Mouse (Mus musculus) forebrain, embryonic 14.5 days (tissue): ENCODE measurements at regions not wholly inside any gene's neighbourhood (a gene's known extent, or its start where the extent isn't known, plus 50 kb on each side); places are given as distances from the start of the nearest gene placed in this dataset.
"Not testable (repeated sequence)": the region's sequence is repeated elsewhere in the genome, so short reads cannot be mapped to it uniquely, and the experiment has no call there.

Source experiments
- ATAC-seq: fragments of 200-750 bp; cut with Nextera tagmentation; 2 replicates; pipeline ENCODE4 v1.8.0; 2017; ENCODE audit warnings: mild to moderate bottlenecking, moderate library complexity
- DNase-seq: peaks from one replicate; pipeline ENCODE4 v3.0.0-alpha.2; 2015; ENCODE audit warnings: low spot score
- H3K27ac ChIP-seq: fragments of 300-500 bp; sonication (generic); 2 replicates; pipeline ENCODE4 v1.5.1; 2014; ENCODE audit warnings: low read depth, mild to moderate bottlenecking, control low read depth, low read length, moderate library complexity
- H3K27me3 ChIP-seq: fragments of 300-500 bp; sonication (generic); replicated peaks from 2 replicates; pipeline ENCODE4 v1.6.1; 2014; ENCODE audit warnings: low read length, control low read depth, mixed read lengths; ENCODE audit not compliant: control insufficient read depth, insufficient read depth
- H3K36me3 ChIP-seq: fragments of 300-500 bp; sonication (generic); 2 replicates; pipeline ENCODE4 v1.6.1; 2014; ENCODE audit warnings: low read length, control low read depth; ENCODE audit not compliant: control insufficient read depth, insufficient read depth
- H3K4me1 ChIP-seq: fragments of 300-500 bp; sonication (generic); 2 replicates; pipeline ENCODE4 v1.6.1; 2014; ENCODE audit warnings: antibody characterized with exemption, low read length, control low read depth; ENCODE audit not compliant: control insufficient read depth, insufficient read depth
- H3K4me2 ChIP-seq: fragments of 300-500 bp; sonication (generic); 2 replicates; pipeline ENCODE4 v1.6.1; 2014; ENCODE audit warnings: mild to moderate bottlenecking, control low read depth, low read length
- H3K4me3 ChIP-seq: fragments of 300-500 bp; sonication (generic); 2 replicates; pipeline ENCODE4 v1.5.1; 2014; ENCODE audit warnings: low read depth, low read length, control low read depth
- H3K9ac ChIP-seq: fragments of 300-500 bp; sonication (generic); 2 replicates; pipeline ENCODE4 v1.6.1; 2014; ENCODE audit warnings: mild to moderate bottlenecking, low read length, control low read depth, moderate library complexity
- H3K9me3 ChIP-seq: fragments of 300-500 bp; sonication (generic); replicated peaks from 2 replicates; pipeline ENCODE4 v1.6.1; 2016; ENCODE audit warnings: low read length, control low read depth, mixed read lengths; ENCODE audit not compliant: control insufficient read depth
- WGBS: fragments of 180-500 bp; shearing (Covaris S2); extraction: QIAGEN DNeasy Blood & Tissue Kit; methylation state at CpG from one replicate; pipeline ENCODE4 v1.1.7; 2014; 5-methylcytosine and 5-hydroxymethylcytosine counted together

DNA sequence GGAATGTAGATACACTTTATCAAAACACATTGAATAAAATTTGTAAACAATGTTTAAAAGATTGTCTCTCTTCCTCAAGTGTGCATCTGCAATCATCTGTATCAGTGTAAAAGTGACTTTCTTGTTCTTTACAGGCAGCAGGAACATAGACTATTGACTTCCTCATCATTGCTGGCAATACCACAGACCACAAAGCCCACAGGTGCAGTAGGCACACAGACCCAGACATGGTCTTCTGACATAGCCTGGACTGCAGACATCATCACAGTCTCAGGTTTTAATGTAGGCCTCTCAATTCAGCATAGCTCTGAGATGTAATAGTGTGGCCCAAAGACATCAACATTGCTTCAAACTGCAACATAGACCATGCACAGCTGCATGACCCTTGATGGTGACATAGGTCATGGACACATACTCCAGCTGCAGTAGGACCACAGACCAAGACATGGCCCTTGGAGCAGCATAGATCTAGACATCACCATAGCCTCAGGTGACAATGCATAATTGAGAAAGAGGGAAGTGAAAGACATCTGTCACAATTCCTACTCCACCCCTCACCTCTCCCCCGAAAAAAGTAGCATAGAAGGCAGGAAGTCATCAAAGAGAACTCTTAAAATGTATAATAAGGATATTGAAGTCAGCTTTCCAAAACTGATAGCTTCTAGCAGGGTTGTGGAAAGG is 74.1 kb upstream of the Speer2 start:
- Histone ChIP-seq H3K4me3 (no peak overlapping the region), H3K27me3 (no peaks in the 10 kb centered on the region), H3K27ac (no peak overlapping the region), H3K9me3 (no peaks in the 10 kb centered on the region), H3K4me1 (no peaks in the 10 kb centered on the region), H3K36me3 (no peaks in the 10 kb centered on the region), H3K4me2 (no peak overlapping the region), H3K9ac (no peak overlapping the region)
- DNase-seq: no peak
- no peak for ATAC-seq
- 90% methylated on average over 1 of the region's 1 CpGs for WGBS

DNA sequence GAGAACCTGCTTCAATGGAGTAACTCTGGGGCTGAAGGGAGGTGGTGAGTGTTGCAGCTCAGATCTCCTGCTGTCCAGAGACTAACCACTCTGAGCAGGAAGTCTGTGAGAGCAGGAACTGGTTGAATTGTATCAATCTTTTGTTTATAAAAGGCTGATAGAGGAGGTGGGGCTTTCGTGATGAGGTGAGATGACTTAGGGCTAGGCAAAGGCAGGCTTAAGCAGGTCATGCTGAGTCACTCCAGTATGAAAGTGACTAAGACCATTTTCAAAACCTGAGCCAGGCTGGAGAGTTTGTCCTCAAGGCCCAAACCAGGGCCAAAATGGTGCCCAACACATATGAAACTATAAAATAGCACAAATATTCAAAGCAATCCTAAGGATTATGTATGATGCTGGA is 80.1 kb upstream of the Speer2 start:
- Histone ChIP-seq H3K9me3 (no peaks in the 10 kb centered on the region), H3K4me2 (no peak overlapping the region), H3K4me1 (no peaks in the 10 kb centered on the region), H3K36me3 (no peaks in the 10 kb centered on the region), H3K27me3 (no peaks in the 10 kb centered on the region), H3K4me3 (no peak overlapping the region), H3K27ac (no peak overlapping the region), H3K9ac (no peak overlapping the region)
- DNase-seq: no peak
- ATAC-seq: no peak
- 70% methylated on average over 1 of the region's 1 CpGs for WGBS

DNA sequence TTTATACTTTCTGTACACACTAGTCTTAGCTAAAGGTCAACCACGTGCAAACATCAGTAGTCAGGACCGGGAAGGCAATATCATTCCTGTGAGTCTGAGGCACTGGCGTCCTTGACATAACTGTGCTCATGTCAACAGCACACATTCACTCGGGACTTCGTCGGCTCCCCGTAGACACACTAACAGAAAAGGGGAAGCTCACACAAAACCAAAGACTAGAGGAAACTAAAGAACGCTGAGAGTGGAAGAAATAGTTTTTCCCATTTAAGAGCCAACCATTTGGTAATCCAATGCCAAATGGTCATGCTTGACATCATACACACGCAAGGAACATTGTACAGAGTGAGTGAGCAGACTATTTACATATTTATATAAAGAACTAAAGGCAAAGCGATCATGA is 85.2 kb upstream of the Speer2 start:
- H3K4me2 ChIP-seq: no peak overlapping the region
- 94% methylated on average over 10 of the region's 10 CpGs for WGBS

DNA sequence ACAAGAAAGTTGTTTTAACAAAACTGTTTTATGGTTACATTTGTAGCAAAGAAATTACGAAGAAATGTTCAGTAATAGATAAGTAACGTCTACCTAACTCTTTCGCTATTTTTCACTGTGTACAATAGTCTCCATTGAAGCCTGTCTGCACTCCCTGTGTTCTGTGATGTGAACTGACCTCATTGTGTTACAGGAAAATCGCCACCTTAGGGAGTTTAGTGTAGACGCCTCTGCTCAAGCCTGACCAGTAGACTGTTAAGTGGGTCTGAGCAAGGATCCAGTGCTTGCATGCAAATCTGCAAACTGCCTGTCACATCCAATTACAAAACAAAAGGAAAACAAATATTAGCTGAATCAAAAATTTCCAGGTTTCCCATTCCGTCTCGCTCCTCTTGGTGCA is 85.8 kb upstream of the Speer2 start:
- Histone ChIP-seq H3K4me3 (no peak overlapping the region), H3K9ac (no peak overlapping the region), H3K27ac (no peak overlapping the region), H3K27me3 (no peaks in the 10 kb centered on the region), H3K4me2 (no peak overlapping the region), H3K36me3 (no peaks in the 10 kb centered on the region), H3K9me3 (no peaks in the 10 kb centered on the region), H3K4me1 (no peaks in the 10 kb centered on the region)
- DNase-seq: no peak
- 84% methylated on average over 7 of the region's 7 CpGs for WGBS
- no peak for ATAC-seq

More for the DNA sequence above, 85.2 kb upstream of the Speer2 start:
- H3K4me3 ChIP-seq: no peak overlapping the region
- no peaks in the 10 kb centered on the region for H3K4me1 ChIP-seq
- no peaks in the 10 kb centered on the region for H3K36me3 ChIP-seq
- no peak for ATAC-seq
- no peak overlapping the region for H3K9ac ChIP-seq
- H3K27ac ChIP-seq: no peak overlapping the region
- H3K27me3 ChIP-seq: no peaks in the 10 kb centered on the region
- no peak for DNase-seq
- H3K9me3 ChIP-seq: no peaks in the 10 kb centered on the region

DNA sequence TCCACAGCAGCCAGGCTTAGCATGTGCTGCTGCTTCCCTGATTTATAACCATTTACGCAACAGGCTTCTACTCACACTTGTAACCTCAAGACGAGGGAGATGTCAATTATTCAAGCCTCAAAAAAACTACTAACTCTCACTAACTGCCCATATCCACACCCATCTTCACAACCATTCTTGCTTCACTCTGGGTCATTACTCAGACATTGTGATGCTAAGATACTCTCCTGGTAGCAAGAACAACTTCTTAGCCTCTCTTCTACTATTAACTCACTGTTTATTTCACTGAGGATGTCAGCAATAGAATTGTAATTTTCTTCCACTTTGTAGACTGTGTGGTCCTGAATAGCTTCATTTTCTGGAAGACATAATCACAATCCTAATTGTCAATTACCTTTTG is 88.0 kb upstream of the Speer2 start:
- 70% methylated on average over 2 of the region's 2 CpGs for WGBS
- no peaks in the 10 kb centered on the region for H3K9me3 ChIP-seq
- no peak overlapping the region for H3K27ac ChIP-seq
- no peak overlapping the region for H3K4me3 ChIP-seq
- H3K36me3 ChIP-seq: no peaks in the 10 kb centered on the region
- H3K4me2 ChIP-seq: no peak overlapping the region
- ATAC-seq: no peak
- no peak for DNase-seq
- H3K9ac ChIP-seq: no peak overlapping the region
- H3K27me3 ChIP-seq: no peaks in the 10 kb centered on the region
- no peaks in the 10 kb centered on the region for H3K4me1 ChIP-seq

DNA sequence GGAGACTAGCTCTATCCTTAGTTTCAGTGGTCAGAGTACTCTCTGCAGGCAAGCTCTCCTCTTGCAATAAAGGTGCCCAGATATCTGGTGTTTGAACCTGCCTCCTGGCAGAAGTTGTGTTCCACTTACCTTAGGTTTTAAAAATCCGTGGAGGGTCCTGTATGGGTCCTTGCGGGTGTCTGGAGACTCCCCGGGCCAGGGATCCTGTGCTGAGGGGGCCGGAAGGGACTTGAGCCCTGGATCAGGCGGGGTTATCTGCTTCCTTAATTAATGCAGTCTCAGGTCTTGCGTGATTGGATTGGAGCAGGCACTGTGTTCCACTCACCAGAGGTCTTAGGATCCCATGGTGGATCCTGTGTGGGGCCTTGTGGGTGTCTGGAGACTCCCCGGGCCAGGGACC is 103.0 kb upstream of the Speer2 start:
- not testable (repeated sequence) for H3K4me3 ChIP-seq, ATAC-seq, H3K27ac ChIP-seq, H3K27me3 ChIP-seq, H3K4me2 ChIP-seq, H3K9me3 ChIP-seq, H3K4me1 ChIP-seq, H3K9ac ChIP-seq, H3K36me3 ChIP-seq, DNase-seq
- WGBS: 88% methylated on average over 7 of the region's 7 CpGs

DNA sequence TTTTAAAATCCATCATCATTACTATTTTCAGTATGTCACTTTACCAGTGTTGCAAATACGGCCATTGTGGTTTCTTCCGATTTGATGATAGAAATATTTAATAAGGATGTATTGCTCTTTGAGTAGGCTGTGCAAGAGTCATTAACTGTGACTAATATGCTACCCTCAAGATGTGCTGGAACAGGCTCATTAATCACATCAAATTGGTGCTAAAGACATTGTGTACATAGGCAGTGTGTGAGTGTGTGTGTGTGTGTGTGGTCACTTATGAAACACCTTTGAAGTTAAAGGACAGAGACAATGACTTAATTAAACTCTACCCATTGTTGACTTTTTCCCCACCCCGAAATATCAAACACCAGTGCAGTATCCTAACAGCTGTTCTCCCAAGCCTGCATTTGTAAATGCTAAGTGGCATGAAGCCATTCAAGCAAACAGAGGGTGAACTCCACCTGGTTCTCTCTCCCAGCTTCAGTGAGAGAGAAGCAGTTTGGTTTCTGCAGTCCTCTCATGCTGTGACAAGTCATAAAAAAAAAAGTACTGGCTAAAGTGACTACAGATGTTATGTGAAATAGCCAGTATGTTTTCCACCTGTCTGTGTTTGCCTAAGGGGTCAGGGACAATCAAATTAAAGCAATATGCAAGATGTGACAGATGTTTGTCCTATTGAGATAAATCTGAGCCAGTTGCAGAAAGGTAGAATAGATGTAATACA is 116.4 kb upstream of the Speer2 start:
- 59% methylated on average over 3 of the region's 3 CpGs for WGBS
- Histone ChIP-seq H3K9me3 (no peaks in the 10 kb centered on the region), H3K9ac (no peak overlapping the region), H3K4me1 (peaks cover 4% of the 10 kb centered on the region), H3K36me3 (no peaks in the 10 kb centered on the region), H3K4me3 (no peak overlapping the region), H3K27ac (no peak overlapping the region), H3K4me2 (no peak overlapping the region), H3K27me3 (no peaks in the 10 kb centered on the region)
- no peak for DNase-seq
- no peak for ATAC-seq

DNA sequence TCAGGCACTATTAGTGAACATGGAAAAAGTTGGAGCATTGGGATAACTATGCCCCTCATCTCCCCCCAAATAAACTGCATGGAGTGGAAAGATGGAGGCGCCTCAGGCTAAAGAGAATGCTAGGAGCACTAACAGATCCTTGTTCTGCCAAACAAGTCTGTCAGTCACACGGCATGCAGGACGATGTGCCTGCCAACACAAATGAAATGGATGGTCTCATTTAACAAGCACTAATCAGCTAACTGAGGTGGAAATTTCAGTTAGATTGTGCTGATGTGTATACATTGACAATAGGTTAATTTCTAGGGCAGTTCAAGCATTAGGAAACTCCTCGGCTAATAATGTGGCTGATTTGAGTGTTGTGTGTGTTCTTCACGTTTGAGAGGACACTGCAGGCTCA is 120.8 kb upstream of the Speer2 start:
- Histone ChIP-seq H3K4me3 (no peak overlapping the region), H3K36me3 (no peaks in the 10 kb centered on the region), H3K27ac (no peak overlapping the region), H3K4me1 (peaks cover 4% of the 10 kb centered on the region), H3K9me3 (no peaks in the 10 kb centered on the region), H3K27me3 (no peaks in the 10 kb centered on the region), H3K9ac (no peak overlapping the region), H3K4me2 (no peak overlapping the region)
- peak; percentile 83 for DNase-seq
- peak; percentile 90 for ATAC-seq
- whole genome bisulfite sequencing: 7% methylated on average over 5 of the region's 5 CpGs

DNA sequence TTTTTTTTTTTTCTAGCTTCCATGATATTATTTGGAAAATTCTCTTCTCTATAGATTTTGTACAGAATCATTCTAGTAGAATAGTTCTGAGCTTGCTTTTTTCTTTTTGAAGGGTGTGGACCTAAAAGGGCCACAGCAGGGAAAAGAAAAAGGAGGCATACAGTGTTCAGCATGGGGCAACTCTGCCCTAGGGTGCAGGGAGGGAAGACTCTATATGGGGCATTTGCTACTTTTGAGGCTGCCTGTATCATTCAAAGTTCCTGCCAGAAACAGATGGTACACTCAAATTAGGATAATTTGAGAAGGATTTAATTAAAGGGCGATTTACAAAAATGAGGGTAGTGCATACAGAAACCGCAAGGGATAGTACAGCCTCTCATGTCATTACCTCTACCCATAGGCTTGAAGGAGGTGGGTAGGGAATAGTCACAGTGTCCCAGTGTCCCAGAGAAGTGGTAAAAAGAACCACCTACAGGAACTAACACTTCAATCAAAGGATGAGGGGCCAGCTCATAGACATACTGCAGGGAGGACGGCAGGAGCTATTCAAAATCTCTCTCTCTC is 128.4 kb upstream of the Speer2 start:
- DNase-seq (peak; percentile 47), ATAC-seq (peak; percentile 72)
- Histone ChIP-seq H3K27ac (no peak overlapping the region), H3K9ac (no peak overlapping the region), H3K36me3 (no peaks in the 10 kb centered on the region), H3K4me3 (no peak overlapping the region), H3K27me3 (no peaks in the 10 kb centered on the region), H3K4me1 (peaks cover 3% of the 10 kb centered on the region; the same call in 1 of the 2 replicates), H3K4me2 (no peak overlapping the region), H3K9me3 (no peaks in the 10 kb centered on the region)
- 28% methylated on average over 3 of the region's 3 CpGs for whole genome bisulfite sequencing
